Comparison of ENCODE assay signal across 30 mouse cellular contexts in genomic region chr16:33590438-33590837, GRCm38 (mm10).
"Had no signal": no experiment of that assay in that cellular context is flagged by ENCODE, and none has a peak within 500 bp of the region (broad histone marks: within the 10 kb centered on the region; RNA-seq: fewer than 3 reads in every experiment).

No protein-coding gene starts in this region.

- ATAC-seq: liver, embryonic 12.5 days; liver, postnatal 0 days; lung, postnatal 0 days; midbrain, embryonic 13.5 days; midbrain, embryonic 15.5 days; midbrain, embryonic 16.5 days had no signal

- H3K9me3 ChIP-seq: limb, embryonic 10.5 days; limb, embryonic 12.5 days; limb, embryonic 13.5 days; limb, embryonic 15.5 days; liver, embryonic 12.5 days; liver, embryonic 13.5 days; liver, embryonic 15.5 days; lung, embryonic 15.5 days; megakaryocyte, embryonic 14.5 days; midbrain, embryonic 12.5 days; midbrain, embryonic 13.5 days; midbrain, embryonic 15.5 days; neural tube, embryonic 12.5 days had no signal

- DNase-seq: left cerebral cortex, postnatal 4 days; liver; liver, embryonic 13.5 days; liver, postnatal 0 days; lung, adult 18-20 months; lung, adult 2 months; lung, embryonic 14.5 days; lung, postnatal 10 days; lung, postnatal 14 days; lung, postnatal 36 days; lung, postnatal 4 days; midbrain, embryonic 14.5 days had no signal

- H3K4me3 ChIP-seq: left cerebral cortex, adult 2 months; limb, embryonic 10.5 days; limb, embryonic 12.5 days; limb, embryonic 13.5 days; limb, embryonic 15.5 days; liver, embryonic 12.5 days; liver, embryonic 13.5 days; liver, embryonic 15.5 days; lung, embryonic 15.5 days; megakaryocyte, embryonic 14.5 days; midbrain, embryonic 12.5 days; midbrain, embryonic 13.5 days; midbrain, embryonic 15.5 days; neural tube, embryonic 12.5 days had no signal

- H3K9ac ChIP-seq: limb, embryonic 12.5 days; limb, embryonic 13.5 days; limb, embryonic 15.5 days; liver, embryonic 12.5 days; liver, embryonic 13.5 days; liver, embryonic 14.5 days; liver, embryonic 15.5 days; liver, postnatal 0 days; lung, embryonic 14.5 days; lung, embryonic 15.5 days; midbrain, embryonic 12.5 days; midbrain, embryonic 13.5 days; midbrain, embryonic 15.5 days; neural tube, embryonic 12.5 days had no signal

- H3K27me3 ChIP-seq: limb, embryonic 12.5 days; limb, embryonic 13.5 days; limb, embryonic 15.5 days; liver, embryonic 13.5 days; lung, embryonic 15.5 days; midbrain, embryonic 12.5 days; midbrain, embryonic 13.5 days; midbrain, embryonic 15.5 days; neural tube, embryonic 12.5 days had no signal

- H3K4me2 ChIP-seq: limb, embryonic 12.5 days; limb, embryonic 13.5 days; limb, embryonic 15.5 days; liver, embryonic 11.5 days; liver, embryonic 12.5 days; liver, embryonic 13.5 days; liver, embryonic 15.5 days; lung, embryonic 14.5 days; lung, embryonic 15.5 days; midbrain, embryonic 12.5 days; midbrain, embryonic 13.5 days; midbrain, embryonic 15.5 days; neural tube, embryonic 12.5 days had no signal

- H3K27ac ChIP-seq: left cerebral cortex, adult 2 months; limb, embryonic 10.5 days; limb, embryonic 12.5 days; limb, embryonic 13.5 days; limb, embryonic 15.5 days; liver, embryonic 12.5 days; liver, embryonic 13.5 days; liver, embryonic 14.5 days; liver, embryonic 15.5 days; lung, embryonic 15.5 days; macrophage; midbrain, embryonic 12.5 days; midbrain, embryonic 13.5 days; midbrain, embryonic 15.5 days; neural tube, embryonic 12.5 days had no signal

- H3K36me3 ChIP-seq: limb, embryonic 10.5 days; limb, embryonic 12.5 days; limb, embryonic 13.5 days; limb, embryonic 15.5 days; liver, embryonic 12.5 days; liver, embryonic 13.5 days; liver, embryonic 15.5 days; lung, embryonic 15.5 days; midbrain, embryonic 12.5 days; midbrain, embryonic 13.5 days; midbrain, embryonic 15.5 days; neural tube, embryonic 12.5 days had no signal
